Mouse (Mus musculus): Measurements from ENCODE around the gene Ccdc39.

DNA sequence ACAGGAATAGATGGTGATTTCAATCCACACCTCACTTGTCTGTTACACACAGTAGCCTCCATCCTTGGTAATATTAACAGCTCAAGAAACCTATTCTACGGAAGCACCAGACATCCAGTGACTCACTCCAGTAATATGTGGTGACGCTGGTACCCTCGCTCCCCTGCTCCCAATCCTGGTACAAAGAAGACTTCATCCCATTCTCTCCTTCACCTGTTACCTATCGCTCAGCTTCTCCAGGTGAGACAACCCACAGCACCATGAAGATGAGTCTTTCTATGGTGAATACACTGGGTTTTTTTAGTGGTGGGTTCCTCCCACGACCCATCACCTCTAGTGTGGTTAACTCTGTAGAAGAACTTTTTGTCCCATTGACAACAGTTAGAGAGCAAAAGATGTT is 49.3 kb upstream of the Ccdc39 start:
- TF ChIP-seq CTCF (IDR thresholded peaks at IDR 0.05; ENCODE audit: insufficient read depth, low read depth, low read length) = no peak
- no peak for TF ChIP-seq POLR2A (IDR thresholded peaks at IDR 0.05; ENCODE audit: insufficient read depth, low read depth, low read length)

All from olfactory bulb, adult 2 months (tissue).